Mouse (Mus musculus): ENCODE measurements around the gene Olfr59.

The Olfr59 gene

GRCm38 (mm10) chr11:74283436-74283835 lies at the start of gene Olfr59:
Olfr59 (plus strand) TSS chr11:74283736.
- DNase-seq (ENCODE audit: low read depth, low spot score), result no peak

GRCm38 (mm10) chr11:74241201-74241600 lies 42.3 kb upstream of the Olfr59 start:
- DNase-seq (ENCODE audit: low read depth, low spot score), result no peak

- DNase-seq (ENCODE audit: low read depth, low spot score), result no peak
These were observed 24.0 kb upstream of the Olfr59 start, which contains the start of gene Olfr406 for GRCm38 (mm10) chr11:74259508-74259907. Olfr406 (plus strand) TSS chr11:74259808.

GRCm38 (mm10) chr11:74287256-74287655 lies 3.7 kb downstream of the Olfr59 start:
- DNase-seq (ENCODE audit: low read depth, low spot score), result no peak

GRCm38 (mm10) chr11:74326044-74326443 lies 42.5 kb downstream of the Olfr59 start:
- DNase-seq (ENCODE audit: low read depth, low spot score), result no peak

- DNase-seq (ENCODE audit: low read depth, low spot score), result no peak
These were observed 45.2 kb downstream of the Olfr59 start for GRCm38 (mm10) chr11:74328781-74329180.

GRCm38 (mm10) chr11:74337931-74338330 lies 54.4 kb downstream of the Olfr59 start, which contains the start of gene Olfr410:
Olfr410 (minus strand) TSS chr11:74338031.
- no peak for DNase-seq (ENCODE audit: low read depth, low spot score)

Data from embryo, embryonic 11.5 days (tissue).